Mouse (Mus musculus): ENCODE measurements around the gene Ppp4r3a. TPM values are rescaled to one million over a fixed set of nuclear protein-coding genes. Genes with fewer than 3 reads are reported as not detected.
"Not testable (repeated sequence)": the region's sequence is repeated elsewhere in the genome, so short reads cannot be mapped to it uniquely, and the experiment has no call there.

Ppp4r3a gene
- 30.2 and 33.7 TPM in 2 replicates for polyA plus RNA-seq (2015; fragmentation: Nextera tagmentation; extraction: Ambion mirVana)

DNA sequence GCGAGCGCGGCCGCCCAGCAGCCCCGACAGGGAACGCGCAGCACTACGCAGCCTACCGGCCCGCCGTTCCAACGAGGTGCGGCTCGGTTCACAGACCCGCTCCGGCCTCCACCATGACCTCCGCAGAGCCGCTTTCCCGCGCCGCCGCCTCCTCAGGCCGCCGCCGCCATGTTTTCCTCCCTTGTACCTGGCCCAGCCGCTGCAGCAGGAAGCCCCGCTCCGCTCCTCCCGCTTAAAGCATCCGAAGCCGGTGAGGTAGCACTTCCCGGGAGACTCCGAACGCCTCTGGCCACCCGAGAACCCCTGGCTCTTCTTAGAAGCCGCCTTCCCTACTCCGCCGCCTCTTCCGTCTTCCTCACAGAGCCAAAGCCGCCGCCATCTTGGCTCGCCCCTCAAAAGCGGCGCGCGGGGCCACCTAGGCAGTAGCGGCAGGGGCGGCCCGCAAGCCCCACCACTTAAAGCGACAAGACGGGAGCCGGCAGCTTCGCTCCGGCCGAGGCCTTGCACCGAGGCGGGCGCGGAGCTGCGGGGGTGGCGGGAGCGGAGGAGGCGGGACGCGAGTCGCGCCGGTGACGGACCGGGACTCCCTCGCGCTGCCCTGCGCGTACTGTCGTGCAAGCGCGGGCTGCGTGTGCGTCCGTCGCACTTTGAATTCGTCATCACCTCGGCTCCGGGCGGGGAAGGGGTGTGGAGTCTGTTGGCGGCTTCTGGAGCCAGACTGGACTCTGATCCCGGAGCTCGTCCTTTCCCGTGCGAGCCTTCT is at the start of gene Ppp4r3a:
Gene Ppp4r3a (minus strand): TSS at position 627 of the 763 bp plus-strand sequence.
- Histone ChIP-seq H3K9ac (peak within 1 kb of the TSS; percentile 100), H3K9me3 (no peaks in the 10 kb centered on the region), H3K4me2 (peak within 1 kb of the TSS; percentile 66), H3K27me3 (no peaks in the 10 kb centered on the region), H3K4me3 (peak within 1 kb of the TSS; percentile 100), H3K4me1 (peaks cover 19% of the 10 kb centered on the region), H3K27ac (peak within 1 kb of the TSS; percentile 99), H3K36me3 (0 out of 2 replicates have a peak, but pooled peaks cover 6% of the 10 kb centered on the region)
- peak; percentile 97 for ATAC-seq (ENCODE audit: insufficient number of reproducible peaks, low FRiP score, low TSS enrichment, low read depth)
- under 1% methylated on average over 82 of the region's 90 CpGs for WGBS

DNA sequence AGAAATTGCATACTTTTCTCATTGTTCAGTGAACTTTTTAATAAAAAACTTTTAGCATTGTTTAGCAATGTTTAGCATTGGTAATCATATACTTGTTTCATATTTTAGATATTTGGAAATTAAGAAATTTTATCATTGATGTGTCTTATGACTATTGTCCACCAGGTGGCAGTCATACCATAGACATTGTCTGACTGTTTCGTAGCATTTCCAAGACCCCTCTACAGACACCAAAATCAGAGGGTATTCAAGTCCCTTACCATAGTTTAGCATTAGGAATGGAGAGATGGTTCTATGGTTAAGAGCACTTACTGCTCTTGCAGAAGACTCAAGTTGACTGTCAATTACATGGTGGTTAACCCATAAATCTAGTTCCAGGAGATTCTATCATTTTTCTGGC is 39.5 kb upstream of the Ppp4r3a start:
- H3K9ac ChIP-seq: no peak overlapping the region
- no peaks in the 10 kb centered on the region for H3K9me3 ChIP-seq
- no peaks in the 10 kb centered on the region for H3K27me3 ChIP-seq
- no peak overlapping the region for H3K27ac ChIP-seq
- 15% methylated on average over 1 of the region's 1 CpGs for WGBS
- no peak overlapping the region for H3K4me2 ChIP-seq
- H3K4me1 ChIP-seq: no peaks in the 10 kb centered on the region
- no peaks in the 10 kb centered on the region for H3K36me3 ChIP-seq
- ATAC-seq (ENCODE audit: insufficient number of reproducible peaks, low FRiP score, low TSS enrichment, low read depth): no peak
- H3K4me3 ChIP-seq: no peak overlapping the region

DNA sequence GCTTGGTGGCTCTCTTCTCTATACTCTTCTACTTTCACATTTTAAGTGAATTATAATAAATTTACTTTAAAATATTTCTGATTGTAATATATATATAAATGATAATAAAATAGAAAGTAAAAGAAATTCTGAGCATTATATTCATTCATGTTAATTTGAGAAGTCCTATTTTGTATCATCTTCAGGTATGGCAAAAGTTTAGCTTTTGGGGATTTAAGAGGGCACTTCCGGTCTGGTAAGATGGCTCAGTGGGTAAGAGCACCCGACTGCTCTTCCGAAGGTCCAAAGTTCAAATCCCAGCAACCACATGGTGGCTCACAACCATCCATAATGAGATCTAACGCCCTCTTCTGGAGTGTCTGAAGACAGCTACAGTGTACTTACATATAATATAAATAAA is 38.6 kb upstream of the Ppp4r3a start:
- not testable (repeated sequence) for H3K36me3 ChIP-seq; H3K9ac ChIP-seq; H3K4me2 ChIP-seq; H3K4me1 ChIP-seq; H3K27ac ChIP-seq; H3K4me3 ChIP-seq; ATAC-seq (ENCODE audit: insufficient number of reproducible peaks, low FRiP score, low TSS enrichment, low read depth); H3K27me3 ChIP-seq; H3K9me3 ChIP-seq
- WGBS: 72% methylated on average over 4 of the region's 4 CpGs

DNA sequence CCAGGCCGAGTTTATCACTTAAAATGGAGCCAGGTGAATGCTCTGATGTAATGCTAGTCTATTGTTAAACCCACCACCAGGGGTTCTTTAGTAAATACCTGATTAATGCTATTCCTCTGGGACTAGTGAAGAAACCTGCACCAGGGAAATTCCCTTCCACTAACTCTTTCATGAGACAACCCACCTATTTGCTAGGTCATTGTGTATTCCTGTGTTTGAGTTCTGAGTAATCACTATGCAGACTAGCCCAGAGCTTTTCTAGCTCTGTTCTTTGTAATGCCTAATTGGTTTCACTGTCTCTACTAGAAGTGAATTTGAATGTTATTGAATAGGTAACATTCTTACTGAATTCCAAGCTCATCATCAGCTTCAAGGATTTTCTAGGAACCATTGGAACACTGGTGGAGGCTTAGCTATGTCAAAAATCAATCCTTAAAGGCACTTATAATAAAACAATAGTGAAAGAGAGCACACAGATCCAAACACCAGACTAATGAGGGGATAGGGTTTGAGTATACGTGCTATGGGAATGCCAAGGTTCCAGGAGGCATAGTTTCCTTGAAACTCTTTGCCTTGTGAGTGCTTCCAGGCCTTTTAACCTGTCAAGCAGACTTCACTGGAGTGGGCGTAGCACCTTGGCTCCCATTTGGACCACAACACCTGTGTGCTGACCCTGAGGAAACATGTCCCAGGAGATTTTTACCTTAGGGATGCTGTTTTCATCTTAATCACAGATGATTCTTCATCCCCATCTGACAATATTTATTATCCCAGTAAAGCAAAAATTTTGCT is 26.5 kb upstream of the Ppp4r3a start:
- WGBS: 79% methylated on average over 3 of the region's 3 CpGs
- not testable (repeated sequence) for H3K27ac ChIP-seq; H3K9me3 ChIP-seq; H3K4me2 ChIP-seq; H3K4me3 ChIP-seq; ATAC-seq (ENCODE audit: insufficient number of reproducible peaks, low FRiP score, low TSS enrichment, low read depth); H3K9ac ChIP-seq; H3K36me3 ChIP-seq; H3K27me3 ChIP-seq; H3K4me1 ChIP-seq

DNA sequence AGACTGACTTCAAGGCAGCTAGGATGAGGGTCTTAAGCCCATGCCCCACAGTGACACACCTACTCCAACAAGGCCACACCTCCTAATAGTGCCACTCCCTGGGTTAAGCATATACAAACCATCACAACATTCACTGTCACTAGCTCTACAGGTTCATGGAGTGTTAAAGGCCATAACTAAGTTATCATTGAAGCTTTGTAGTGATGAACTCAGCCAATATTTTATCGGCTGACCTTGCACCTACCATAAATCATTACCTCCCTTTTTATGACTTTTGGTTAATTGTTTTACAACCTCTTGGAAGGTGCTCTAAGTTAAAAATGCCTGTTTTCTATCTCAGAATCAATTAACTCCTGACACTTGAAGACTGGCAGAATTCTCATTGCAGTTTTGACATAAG is 24.2 kb upstream of the Ppp4r3a start:
- Histone ChIP-seq H3K4me1 (0 out of 2 replicates have a peak, but pooled peaks cover 3% of the 10 kb centered on the region), H3K36me3 (no peaks in the 10 kb centered on the region), H3K9ac (no peak overlapping the region), H3K27me3 (no peaks in the 10 kb centered on the region), H3K27ac (no peak overlapping the region), H3K4me3 (no peak overlapping the region), H3K4me2 (no peak overlapping the region), H3K9me3 (no peaks in the 10 kb centered on the region)
- 65% methylated on average over 1 of the region's 1 CpGs for WGBS
- ATAC-seq (ENCODE audit: insufficient number of reproducible peaks, low FRiP score, low TSS enrichment, low read depth): no peak

DNA sequence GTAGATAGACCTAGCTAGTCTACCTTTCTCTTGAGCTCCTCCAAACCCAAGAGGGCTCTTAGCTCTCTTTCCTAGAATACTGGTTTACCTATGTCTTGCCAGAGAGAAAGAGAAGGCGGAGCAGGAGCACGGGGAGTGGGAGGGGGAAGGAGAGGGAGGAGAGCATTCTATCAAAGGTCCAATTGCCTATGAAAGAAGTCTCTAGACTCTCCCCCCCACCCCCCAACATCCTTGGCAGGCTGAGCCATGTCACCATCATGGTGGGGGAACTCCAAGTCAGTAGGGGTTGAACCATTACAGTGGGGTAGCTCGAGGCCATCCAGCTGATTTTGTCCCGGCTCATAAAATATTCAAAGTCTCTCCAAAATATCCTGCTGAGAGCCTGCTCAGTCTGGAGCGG is 22.1 kb upstream of the Ppp4r3a start:
- Histone ChIP-seq H3K4me2 (no peak overlapping the region), H3K36me3 (no peaks in the 10 kb centered on the region), H3K9me3 (no peaks in the 10 kb centered on the region), H3K4me3 (no peak overlapping the region), H3K9ac (no peak overlapping the region), H3K4me1 (0 out of 2 replicates have a peak, but pooled peaks cover 3% of the 10 kb centered on the region), H3K27ac (no peak overlapping the region), H3K27me3 (no peaks in the 10 kb centered on the region)
- 23% methylated on average over 5 of the region's 5 CpGs for WGBS
- ATAC-seq (ENCODE audit: insufficient number of reproducible peaks, low FRiP score, low TSS enrichment, low read depth): no peak

DNA sequence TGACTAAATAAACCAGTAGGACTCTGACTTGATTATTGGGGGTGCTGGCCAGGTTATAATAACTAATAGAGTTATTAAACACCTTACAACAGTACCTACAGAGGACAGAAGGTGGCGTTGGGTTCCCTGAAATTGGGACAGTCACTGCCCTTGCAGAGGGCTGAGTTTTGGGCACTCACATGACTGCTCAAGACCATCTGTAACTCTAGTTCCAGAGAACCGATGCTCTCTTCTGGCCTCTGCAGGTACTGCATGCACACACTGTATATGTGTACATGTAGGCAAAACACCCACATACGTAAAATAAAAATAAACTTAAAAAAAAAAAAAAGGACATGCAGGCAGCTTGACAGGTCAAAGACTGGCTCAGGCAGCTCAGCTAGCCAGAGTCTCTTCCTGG is 19.1 kb upstream of the Ppp4r3a start:
- ATAC-seq (ENCODE audit: insufficient number of reproducible peaks, low FRiP score, low TSS enrichment, low read depth): no peak; the same call in 1 of the 2 replicates
- H3K4me1 ChIP-seq: 0 out of 2 replicates have a peak, but pooled peaks cover 3% of the 10 kb centered on the region
- H3K9ac ChIP-seq: no peak overlapping the region
- no peak overlapping the region for H3K4me2 ChIP-seq
- H3K27ac ChIP-seq: no peak overlapping the region
- no peak overlapping the region for H3K4me3 ChIP-seq
- H3K27me3 ChIP-seq: no peaks in the 10 kb centered on the region
- WGBS: 73% methylated on average over 3 of the region's 3 CpGs
- no peaks in the 10 kb centered on the region for H3K36me3 ChIP-seq
- no peaks in the 10 kb centered on the region for H3K9me3 ChIP-seq

DNA sequence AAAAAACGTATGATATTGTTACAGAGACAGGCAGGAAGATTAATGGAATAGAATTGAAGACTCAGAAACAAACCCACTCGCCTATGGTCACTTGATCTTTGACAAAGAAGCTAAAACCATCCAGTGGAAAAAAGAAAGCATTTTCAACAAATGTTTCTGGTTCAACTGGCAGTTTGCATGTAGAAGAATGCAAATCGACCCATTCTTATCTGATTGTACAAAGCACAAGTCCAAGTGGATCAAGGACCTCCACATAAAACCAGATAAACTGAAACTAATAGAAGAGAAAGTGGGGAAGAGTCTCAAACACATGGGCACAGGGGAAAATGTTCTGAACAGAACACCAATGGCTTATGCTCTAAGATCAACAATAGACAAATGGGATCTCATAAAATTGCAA is 10.2 kb upstream of the Ppp4r3a start:
- H3K9me3 ChIP-seq; H3K4me3 ChIP-seq; H3K4me2 ChIP-seq; H3K4me1 ChIP-seq; ATAC-seq (ENCODE audit: insufficient number of reproducible peaks, low FRiP score, low TSS enrichment, low read depth); H3K9ac ChIP-seq; H3K27me3 ChIP-seq; H3K36me3 ChIP-seq; H3K27ac ChIP-seq: not testable (repeated sequence)
- 63% methylated on average over 3 of the region's 3 CpGs for WGBS

DNA sequence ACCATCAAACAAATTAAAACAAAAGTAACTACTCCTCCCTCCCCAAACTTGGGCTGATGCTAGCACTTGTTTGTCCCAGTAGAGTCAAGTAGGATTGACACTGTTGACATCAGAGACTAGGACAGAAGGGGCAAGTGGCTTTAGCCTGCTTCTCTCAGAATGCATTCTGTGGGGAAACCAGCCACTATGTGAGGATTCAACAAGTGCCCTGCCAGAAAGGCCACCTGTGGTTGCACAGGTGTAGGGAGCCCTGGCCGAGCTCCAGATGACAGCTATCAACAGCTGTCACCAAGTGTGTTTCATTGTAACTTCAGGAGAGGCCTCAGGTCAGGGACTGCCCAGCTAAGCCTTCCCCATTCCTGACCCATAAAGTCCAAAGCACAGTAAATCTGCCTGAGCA is 6.5 kb upstream of the Ppp4r3a start:
- no peak overlapping the region for H3K9ac ChIP-seq
- no peaks in the 10 kb centered on the region for H3K9me3 ChIP-seq
- H3K4me2 ChIP-seq: no peak overlapping the region
- no peak overlapping the region for H3K4me3 ChIP-seq
- H3K4me1 ChIP-seq: no peaks in the 10 kb centered on the region
- no peaks in the 10 kb centered on the region for H3K27me3 ChIP-seq
- 74% methylated on average over 1 of the region's 1 CpGs for WGBS
- H3K27ac ChIP-seq: no peak overlapping the region
- no peaks in the 10 kb centered on the region for H3K36me3 ChIP-seq
- ATAC-seq (ENCODE audit: insufficient number of reproducible peaks, low FRiP score, low TSS enrichment, low read depth): no peak

DNA sequence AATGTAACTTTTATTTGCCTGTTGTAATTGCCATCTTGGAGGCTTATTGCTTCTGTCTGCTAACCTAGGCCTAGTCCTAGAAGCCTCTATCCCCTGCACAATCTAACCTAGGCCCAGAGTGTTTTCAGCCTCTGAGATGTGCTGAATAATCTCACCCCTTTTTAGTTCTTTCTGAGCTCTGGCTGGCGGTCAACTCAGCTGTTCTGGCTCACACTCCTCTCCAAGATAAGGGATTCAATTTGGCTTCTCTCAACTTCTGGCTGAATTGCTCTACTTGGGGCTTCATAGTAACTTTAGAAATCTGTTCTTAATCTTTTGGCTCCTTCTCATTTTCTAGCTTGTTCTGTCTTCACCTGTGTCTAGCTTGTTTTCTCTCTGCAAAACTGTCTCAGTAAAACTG is 3.9 kb upstream of the Ppp4r3a start:
- Histone ChIP-seq H3K27me3 (no peaks in the 10 kb centered on the region), H3K4me1 (peaks cover 7% of the 10 kb centered on the region), H3K27ac (no peak overlapping the region), H3K9ac (no peak overlapping the region), H3K4me3 (no peak overlapping the region), H3K36me3 (no peaks in the 10 kb centered on the region), H3K9me3 (no peaks in the 10 kb centered on the region), H3K4me2 (no peak overlapping the region)
- ATAC-seq (ENCODE audit: insufficient number of reproducible peaks, low FRiP score, low TSS enrichment, low read depth): no peak
- WGBS: 85% methylated on average over 1 of the region's 1 CpGs

DNA sequence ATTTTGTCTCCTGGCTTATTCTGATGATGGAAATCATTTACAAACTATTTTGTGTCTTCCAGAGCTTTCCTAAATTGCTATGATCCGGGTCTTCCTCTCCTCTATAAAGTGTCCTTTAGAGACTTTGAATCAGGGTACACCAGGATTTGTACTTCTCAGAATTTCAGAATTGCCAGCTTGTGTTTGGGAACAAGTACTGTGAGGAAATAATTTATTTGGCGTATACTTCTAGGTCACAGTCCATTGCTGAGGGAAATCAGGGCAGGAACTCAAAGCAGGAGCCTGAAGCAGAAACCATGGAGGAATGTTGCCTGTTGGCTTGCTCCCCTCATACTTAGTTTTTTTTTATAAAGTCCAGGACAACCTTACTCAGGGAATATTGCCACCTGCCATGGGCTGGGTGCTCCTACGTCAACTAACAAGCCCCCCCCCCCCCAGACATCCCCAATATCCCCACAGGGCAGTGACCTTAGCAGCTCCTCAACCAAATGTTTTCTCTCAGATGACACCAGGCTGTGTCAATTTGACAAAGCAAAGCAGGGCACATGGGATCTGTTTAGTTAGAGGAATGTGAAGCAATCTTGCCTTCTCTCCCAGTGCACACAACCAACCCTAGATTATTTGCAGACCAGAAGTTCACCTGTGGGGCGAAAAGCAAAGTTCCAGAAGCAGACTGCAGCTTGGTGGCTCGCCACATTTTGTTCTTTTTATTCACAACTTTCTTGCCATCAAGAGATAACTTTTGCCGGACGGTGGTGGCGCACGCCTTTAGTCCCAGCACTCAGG is 1.6 kb upstream of the Ppp4r3a start:
- H3K4me3 ChIP-seq: no peak overlapping the region
- 89% methylated on average over 9 of the region's 9 CpGs for WGBS
- ATAC-seq (ENCODE audit: insufficient number of reproducible peaks, low FRiP score, low TSS enrichment, low read depth): no peak
- H3K9me3 ChIP-seq: no peaks in the 10 kb centered on the region
- 0 out of 2 replicates have a peak overlapping the region, but pooled peaks have one; percentile 66 for H3K4me2 ChIP-seq
- 0 out of 2 replicates have a peak, but pooled peaks cover 6% of the 10 kb centered on the region for H3K36me3 ChIP-seq
- H3K27ac ChIP-seq: no peak overlapping the region
- H3K9ac ChIP-seq: no peak overlapping the region
- H3K27me3 ChIP-seq: no peaks in the 10 kb centered on the region
- H3K4me1 ChIP-seq: peaks cover 19% of the 10 kb centered on the region

All from limb, embryonic 15.5 days (tissue).